Mouse (Mus musculus): ENCODE data around the gene Slc16a13.
"Not testable (repeated sequence)": the region's sequence is repeated elsewhere in the genome, so short reads cannot be mapped to it uniquely, and the experiment has no call there.

Gene Slc16a13

DNA sequence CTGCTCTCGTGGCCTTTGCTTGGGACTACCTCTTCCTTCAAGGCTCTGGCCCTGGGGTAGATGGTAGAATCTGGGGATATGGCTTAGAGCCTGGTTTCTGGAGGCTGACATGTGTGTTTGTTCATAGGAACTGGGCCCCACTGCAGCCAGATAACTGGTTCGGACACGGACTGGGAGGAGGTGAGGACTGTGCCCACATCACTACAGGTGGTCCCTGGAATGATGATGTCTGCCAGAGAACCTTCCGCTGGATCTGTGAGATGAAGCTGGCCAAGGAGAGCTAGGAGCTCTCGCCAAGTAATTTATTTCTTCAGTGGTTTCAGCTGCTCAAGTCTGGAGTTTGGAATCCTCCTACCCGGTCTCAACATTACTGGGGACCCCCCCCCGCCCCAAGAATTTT is 50.6 kb downstream of the Slc16a13 start:
- DNase-seq (ENCODE audit: low spot score): no peak

DNA sequence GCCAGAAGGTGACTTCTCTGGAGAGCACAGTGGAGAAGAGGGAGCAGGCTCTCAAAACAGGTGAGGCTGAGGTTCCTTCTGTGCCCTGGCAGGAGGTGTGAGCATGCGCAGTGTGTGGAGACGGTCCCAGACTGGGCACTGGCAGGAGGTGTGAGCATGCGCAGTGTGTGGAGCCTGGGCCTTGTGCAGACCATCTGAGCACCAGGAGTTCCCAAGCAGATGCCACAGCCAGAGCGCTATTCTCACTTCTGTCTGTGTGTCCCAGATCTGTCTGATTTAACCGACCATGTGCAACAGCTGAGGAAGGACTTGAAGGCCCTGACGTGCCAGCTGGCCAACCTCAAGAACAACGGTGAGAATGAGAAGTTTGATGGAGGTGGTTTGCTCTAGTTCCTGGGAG is 51.4 kb downstream of the Slc16a13 start:
- DNase-seq (ENCODE audit: low spot score): not testable (repeated sequence)

DNA sequence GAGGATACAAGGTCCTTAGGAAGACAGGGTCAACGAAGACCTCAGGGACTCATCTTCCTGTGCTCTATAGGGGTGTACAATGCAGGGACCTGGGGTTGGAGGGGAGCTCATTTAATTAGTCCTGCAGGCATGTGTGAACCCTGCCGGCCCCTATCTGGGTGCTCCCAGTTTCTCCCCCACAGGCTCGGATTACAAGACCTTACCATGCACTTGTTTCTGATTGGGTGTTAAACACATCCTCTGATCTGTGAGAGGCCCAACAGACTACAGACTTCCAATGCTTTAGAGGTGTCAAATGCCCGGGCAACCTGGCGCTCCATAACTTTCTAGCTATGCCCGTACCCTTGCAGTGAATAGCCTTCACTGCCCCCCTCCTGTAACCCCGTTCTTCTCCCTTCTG is 52.7 kb downstream of the Slc16a13 start:
- DNase-seq (ENCODE audit: low spot score): no peak
